ENCODE assay signal across 14 mouse cellular contexts in the genomic region with DNA sequence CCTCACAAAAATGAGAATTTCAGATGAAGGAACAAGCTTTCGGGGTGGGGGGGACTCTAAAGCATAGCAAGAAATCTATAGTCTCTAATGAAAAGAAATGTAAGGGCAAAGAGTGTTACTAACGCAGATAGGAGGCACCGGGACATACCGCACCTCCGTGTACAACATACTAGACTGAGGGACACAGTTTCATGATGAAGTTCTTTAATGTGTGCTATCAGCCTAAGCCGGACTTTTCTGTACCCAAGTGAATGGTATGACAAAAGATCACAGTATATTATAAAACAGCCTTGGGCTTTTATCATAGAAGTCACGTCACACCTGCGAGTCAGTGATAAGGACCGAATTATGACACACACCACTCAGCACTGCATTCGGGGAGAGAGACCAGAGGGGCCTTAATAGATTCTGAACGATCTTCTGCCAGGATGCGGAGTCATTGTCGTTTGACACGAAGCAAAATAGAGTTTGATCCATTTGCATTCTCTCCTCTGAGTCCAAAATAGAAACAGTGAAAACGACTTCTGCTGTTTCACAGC.
DNase-seq lines count a peak whose midpoint lies in the region; ATAC-seq and TF ChIP-seq lines count a peak whose summit lies in the region.
"Had no signal": no experiment of that assay in that cellular context is flagged by ENCODE, and none has a peak within 500 bp of the region (broad histone marks: within the 10 kb centered on the region; RNA-seq: fewer than 3 reads in every experiment).

No protein-coding gene starts in this region.

- peak; percentile 17 for DNase-seq in hindbrain, postnatal 0 days (ENCODE audit: low spot score)
- peak; percentile 35 for DNase-seq in c-Kit-negative CD71-positive TER-119-positive erythroid progenitor cells, embryonic 14.5 days (ENCODE audit: low read depth, low spot score)
- DNase-seq in liver, postnatal 0 days = peak; percentile 18
- DNase-seq in B cell, adult 2 months = no peak
- DNase-seq: adrenal gland, postnatal 10 days; cerebellum, adult 11-12 months; forebrain, postnatal 0 days; kidney, postnatal 4 days; lung, postnatal 4 days had no signal

- peak; percentile 84 for TF ChIP-seq EP300 in liver, postnatal 0 days (IDR thresholded peaks at IDR 0.05; ENCODE audit: low read depth)

- peaks cover 6% of the 10 kb centered on the region for H3K36me3 ChIP-seq in hindbrain, postnatal 0 days (ENCODE audit: insufficient read depth, low read length)
- H3K36me3 ChIP-seq in hindbrain, embryonic 13.5 days = peaks cover 5% of the 10 kb centered on the region
- no peaks in the 10 kb centered on the region for H3K36me3 ChIP-seq in liver, postnatal 0 days (replicated peaks; ENCODE audit: insufficient read depth, low read length)

- no peak for TF ChIP-seq CTCF in hindbrain, postnatal 0 days (IDR thresholded peaks at IDR 0.05; ENCODE audit: low read depth)
- no peak for TF ChIP-seq CTCF in liver, postnatal 0 days (IDR thresholded peaks at IDR 0.05; ENCODE audit: low read depth)

- no peak overlapping the region for H3K27ac ChIP-seq in hindbrain, postnatal 0 days
- H3K27ac ChIP-seq in hindbrain, embryonic 13.5 days = no peak overlapping the region; the same call in 1 of the 2 replicates
- peak overlapping the region; percentile 30; the same call in 1 of the 2 replicates for H3K27ac ChIP-seq in liver, postnatal 0 days (ENCODE audit: low read depth)
- H3K27ac ChIP-seq: left cerebral cortex, adult 2 months had no signal

- no peaks in the 10 kb centered on the region for H3K4me1 ChIP-seq in hindbrain, postnatal 0 days (ENCODE audit: insufficient read depth, low read length)
- peaks cover 5% of the 10 kb centered on the region; the same call in 1 of the 2 replicates for H3K4me1 ChIP-seq in hindbrain, embryonic 13.5 days (replicated peaks)
- 0 out of 2 replicates have a peak, but pooled peaks cover 3% of the 10 kb centered on the region for H3K4me1 ChIP-seq in liver, postnatal 0 days (ENCODE audit: insufficient read depth)

- no peak overlapping the region for H3K4me2 ChIP-seq in hindbrain, postnatal 0 days (ENCODE audit: low read depth, low read length)
- H3K4me2 ChIP-seq in hindbrain, embryonic 13.5 days = no peak overlapping the region
- peak overlapping the region; percentile 28; the same call in 1 of the 2 replicates for H3K4me2 ChIP-seq in liver, postnatal 0 days (ENCODE audit: low read depth, low read length)

- no peak overlapping the region for H3K9ac ChIP-seq in hindbrain, postnatal 0 days (replicated peaks; ENCODE audit: low read length)
- H3K9ac ChIP-seq in hindbrain, embryonic 13.5 days = no peak overlapping the region
- H3K9ac ChIP-seq in liver, postnatal 0 days (replicated peaks) = no peak overlapping the region
- H3K9ac ChIP-seq: forebrain, postnatal 0 days had no signal

- ATAC-seq in hindbrain, postnatal 0 days = no peak
- ATAC-seq in hindbrain, embryonic 13.5 days (ENCODE audit: low FRiP score) = no peak
- ATAC-seq in erythroblast, adult 5-6 weeks (replicated peaks; ENCODE audit: low FRiP score, poor library complexity, severe bottlenecking) = peak; percentile 60; the same call in 1 of the 2 replicates
- ATAC-seq in liver, postnatal 0 days = peak; percentile 90
- ATAC-seq in inflammation-experienced regulatory T-cells, adult 6 months = no peak
- ATAC-seq: forebrain, postnatal 0 days had no signal

- H3K27me3 ChIP-seq in hindbrain, postnatal 0 days (ENCODE audit: insufficient read depth, low read length) = no peaks in the 10 kb centered on the region
- H3K27me3 ChIP-seq in hindbrain, embryonic 13.5 days = no peaks in the 10 kb centered on the region
- H3K27me3 ChIP-seq in liver, postnatal 0 days (ENCODE audit: insufficient read depth, low read length) = no peaks in the 10 kb centered on the region

- WGBS in hindbrain, postnatal 0 days = 72% methylated on average over 15 of the region's 15 CpGs
- 77% methylated on average over 15 of the region's 15 CpGs for WGBS in hindbrain, embryonic 13.5 days
- 59% methylated on average over 15 of the region's 15 CpGs for WGBS in liver, postnatal 0 days (ENCODE audit: insufficient replicate concordance)

- no peaks in the 10 kb centered on the region for H3K9me3 ChIP-seq in hindbrain, postnatal 0 days (ENCODE audit: low read length)
- H3K9me3 ChIP-seq in hindbrain, embryonic 13.5 days = no peaks in the 10 kb centered on the region
- H3K9me3 ChIP-seq in liver, postnatal 0 days (ENCODE audit: low read length) = no peaks in the 10 kb centered on the region

- no peak overlapping the region for H3K4me3 ChIP-seq in hindbrain, postnatal 0 days (ENCODE audit: low read length)
- no peak overlapping the region for H3K4me3 ChIP-seq in hindbrain, embryonic 13.5 days
- no peak overlapping the region for H3K4me3 ChIP-seq in liver, postnatal 0 days (ENCODE audit: low read depth, low read length)
- H3K4me3 ChIP-seq: left cerebral cortex, adult 2 months; myocyte had no signal

Comparison
In these comparisons a context has a peak if more than half of its experiments do, and no peak if none do; other contexts are left out.
1. ATAC-seq: peak in erythroblast, adult 5-6 weeks (single experiment) and liver, postnatal 0 days (single experiment); none in hindbrain, postnatal 0 days (single experiment), hindbrain, embryonic 13.5 days (single experiment) and inflammation-experienced regulatory T-cells, adult 6 months (single experiment).
2. DNase-seq: peak in hindbrain, postnatal 0 days (single experiment), c-Kit-negative CD71-positive TER-119-positive erythroid progenitor cells, embryonic 14.5 days (single experiment) and liver, postnatal 0 days (single experiment); none in B cell, adult 2 months (0 of 2).